Mouse (Mus musculus) lung, postnatal 0 days (tissue): ENCODE data around the gene Apob. TPM values are rescaled to one million over a fixed set of nuclear protein-coding genes. Genes with fewer than 3 reads are reported as not detected.

Experiments
- ATAC-seq: fragments of 200-750 bp; cut with Nextera tagmentation; 2 replicates; pipeline ENCODE4 v1.8.0; 2017; ENCODE audit warnings: moderate library complexity
- DNase-seq: peaks from one replicate; pipeline ENCODE4 v3.0.0-alpha.2; 2016; ENCODE audit warnings: low spot score
- H3K27ac ChIP-seq: fragments of 300-500 bp; sonication (generic); 2 replicates; pipeline ENCODE4 v1.5.1; 2014; ENCODE audit warnings: antibody characterized with exemption, mild to moderate bottlenecking, low read length, mixed read lengths
- H3K27me3 ChIP-seq: fragments of 300-500 bp; sonication (generic); replicated peaks from 2 replicates; pipeline ENCODE4 v1.6.1; 2014; ENCODE audit warnings: low read length, mixed read lengths; ENCODE audit not compliant: insufficient read depth
- H3K36me3 ChIP-seq: fragments of 300-500 bp; sonication (generic); 2 replicates; pipeline ENCODE4 v1.6.1; 2014; ENCODE audit warnings: low read length, mixed read lengths; ENCODE audit not compliant: insufficient read depth
- H3K4me1 ChIP-seq: fragments of 300-500 bp; sonication (generic); 2 replicates; pipeline ENCODE4 v1.6.1; 2014; ENCODE audit warnings: antibody characterized with exemption, low read depth, low read length, mixed read lengths; ENCODE audit not compliant: insufficient read depth
- H3K4me2 ChIP-seq: fragments of 300-500 bp; sonication (generic); replicated peaks from 2 replicates; pipeline ENCODE4 v1.6.1; 2014; ENCODE audit warnings: low read depth, mild to moderate bottlenecking, low read length, moderate library complexity, mixed read lengths
- H3K4me3 ChIP-seq: fragments of 300-500 bp; sonication (generic); 2 replicates; pipeline ENCODE4 v1.5.1; 2014; ENCODE audit warnings: low read depth, low read length
- H3K9ac ChIP-seq: fragments of 300-500 bp; sonication (generic); replicated peaks from 2 replicates; pipeline ENCODE4 v1.6.1; 2014; ENCODE audit warnings: low read depth, mild to moderate bottlenecking
- H3K9me3 ChIP-seq: fragments of 300-500 bp; sonication (generic); 2 replicates; pipeline ENCODE4 v1.6.1; 2016; ENCODE audit warnings: low read length, mixed read lengths
- CTCF ChIP-seq: IDR thresholded peaks from 2 replicates; pipeline ENCODE4 v1.5.1; 2016; ENCODE audit warnings: antibody characterized with exemption, mild to moderate bottlenecking
- EP300 ChIP-seq: IDR thresholded peaks from 2 replicates; pipeline ENCODE4 v1.6.1; 2016; ENCODE audit warnings: antibody characterized with exemption, mild to moderate bottlenecking, control low read depth
- WGBS: fragments of 180-500 bp; shearing (Covaris S2); extraction: QIAGEN DNeasy Blood & Tissue Kit; methylation state at CpG from one replicate; pipeline ENCODE4 v1.1.7; 2014; 5-methylcytosine and 5-hydroxymethylcytosine counted together
- polyA plus RNA-seq: library from polyadenylated mRNA; unstranded; fragments of >200 nt; fragmentation: Nextera tagmentation; extraction: Ambion mirVana; gene quantifications from 2 replicates; pipeline ENCODE4 v1.2.1, GENCODE M21; 2015

Apob gene
- polyA plus RNA-seq, 1 experiment from 2014 or later, result 0.53 TPM

- no peak overlapping the region for H3K4me2 ChIP-seq
- H3K9ac ChIP-seq, result no peak overlapping the region
- H3K4me1 ChIP-seq, result no peaks in the 10 kb centered on the region
- ATAC-seq (no peak), DNase-seq (no peak)
- no peak for TF ChIP-seq EP300
- no peak for TF ChIP-seq CTCF
- 55% methylated on average over 8 of the region's 8 CpGs for WGBS
- H3K4me3 ChIP-seq, result no peak overlapping the region
- no peaks in the 10 kb centered on the region for H3K36me3 ChIP-seq
- H3K9me3 ChIP-seq, result no peaks in the 10 kb centered on the region
- H3K27ac ChIP-seq, result no peak overlapping the region
- H3K27me3 ChIP-seq, result no peaks in the 10 kb centered on the region
Observed at GRCm38 (mm10) chr12:8056001-8056640, 78.7 kb downstream of the Apob start.

- Histone ChIP-seq H3K4me1 (no peaks in the 10 kb centered on the region), H3K4me3 (no peak overlapping the region), H3K27ac (no peak overlapping the region), H3K9me3 (no peaks in the 10 kb centered on the region), H3K27me3 (no peaks in the 10 kb centered on the region), H3K36me3 (no peaks in the 10 kb centered on the region), H3K4me2 (no peak overlapping the region), H3K9ac (no peak overlapping the region)
- 4% methylated on average over 3 of the region's 3 CpGs for WGBS
- peak; percentile 96 for TF ChIP-seq CTCF
- no peak for TF ChIP-seq EP300
- peak; percentile 59 for DNase-seq
- no peak for ATAC-seq
Observed at GRCm38 (mm10) chr12:8059576-8059975, 82.1 kb downstream of the Apob start.

DNA sequence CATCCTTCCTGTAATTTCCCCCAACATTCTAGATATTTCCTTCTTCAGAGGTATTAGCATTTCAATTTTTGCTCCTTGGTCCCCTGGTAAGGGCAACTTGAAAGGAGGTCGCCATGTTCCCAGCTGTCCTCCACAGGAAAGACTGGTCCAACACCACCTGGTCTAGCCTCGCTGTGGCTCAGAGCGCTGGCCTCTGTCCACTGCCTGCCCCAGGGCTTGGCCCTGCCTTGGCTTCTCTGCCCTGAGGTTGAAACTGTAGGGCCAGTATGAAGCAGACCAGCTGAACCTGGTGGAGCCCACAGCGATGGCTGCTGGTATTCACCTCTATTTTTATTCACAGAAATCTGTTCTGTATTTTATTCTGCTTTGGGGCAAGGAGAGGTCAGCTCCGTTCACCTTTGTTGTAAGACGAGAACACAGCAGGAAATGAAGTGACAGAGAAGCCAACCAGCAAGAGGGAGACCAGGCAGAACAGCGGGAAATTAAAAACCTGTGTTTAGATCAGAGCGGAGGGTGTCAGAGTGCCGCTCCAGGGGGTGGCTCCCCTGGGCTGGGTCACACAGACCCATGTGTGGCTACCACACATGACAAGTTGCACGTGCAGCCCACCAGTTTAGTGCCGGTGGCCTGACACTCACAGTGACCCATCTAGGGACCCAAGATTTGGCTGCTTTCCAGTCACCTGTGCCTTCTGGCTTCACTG is 86.1 kb downstream of the Apob start:
- DNase-seq, result no peak
- TF ChIP-seq EP300 (no peak), CTCF (no peak)
- WGBS, result 47% methylated on average over 11 of the region's 11 CpGs
- Histone ChIP-seq H3K9me3 (no peaks in the 10 kb centered on the region), H3K4me3 (no peak overlapping the region), H3K4me1 (no peaks in the 10 kb centered on the region), H3K9ac (no peak overlapping the region), H3K4me2 (no peak overlapping the region), H3K27me3 (no peaks in the 10 kb centered on the region), H3K27ac (no peak overlapping the region), H3K36me3 (no peaks in the 10 kb centered on the region)
- no peak for ATAC-seq

Other genes with a start within 250 kb of the Apob start
- gene Ldah, start 230.5 kb downstream of the Apob start, polyA plus RNA-seq, result 45.5 and 50.3 TPM in 2 replicates